Mouse (Mus musculus) heart, embryonic 11.5 days (tissue): Measurements from ENCODE around the gene Adgrg1. TPM values are rescaled to one million over a fixed set of nuclear protein-coding genes. Genes with fewer than 3 reads are reported as not detected.

Source experiments
- ATAC-seq: fragments of 200-750 bp; cut with Nextera tagmentation; replicated peaks from 2 replicates; pipeline ENCODE4 v1.8.0; 2017; ENCODE audit warnings: moderate library complexity; ENCODE audit not compliant: insufficient number of reproducible peaks, low FRiP score, low TSS enrichment
- H3K27ac ChIP-seq: fragments of 300-500 bp; sonication (generic); 2 replicates; pipeline ENCODE4 v1.5.1; 2014; ENCODE audit warnings: mild to moderate bottlenecking, low read depth, low read length
- H3K27me3 ChIP-seq: fragments of 300-500 bp; sonication (generic); 2 replicates; pipeline ENCODE4 v1.6.1; 2014; ENCODE audit warnings: mild to moderate bottlenecking, low read length, mixed read lengths; ENCODE audit not compliant: control insufficient read depth, insufficient read depth
- H3K36me3 ChIP-seq: fragments of 300-500 bp; sonication (generic); 2 replicates; pipeline ENCODE4 v1.6.1; 2014; ENCODE audit warnings: mild to moderate bottlenecking, low read length, moderate library complexity, mixed read lengths; ENCODE audit not compliant: control insufficient read depth, insufficient read depth
- H3K4me1 ChIP-seq: fragments of 300-500 bp; sonication (generic); 2 replicates; pipeline ENCODE4 v1.6.1; 2014; ENCODE audit warnings: low read length; ENCODE audit not compliant: control insufficient read depth, insufficient read depth
- H3K4me2 ChIP-seq: fragments of 300-500 bp; sonication (generic); 2 replicates; pipeline ENCODE4 v1.6.1; 2014; ENCODE audit warnings: mild to moderate bottlenecking, moderate library complexity
- H3K4me3 ChIP-seq: fragments of 300-500 bp; sonication (generic); 2 replicates; pipeline ENCODE4 v1.5.1; 2014; ENCODE audit warnings: low read depth, low read length
- H3K9ac ChIP-seq: fragments of 300-500 bp; sonication (generic); 2 replicates; pipeline ENCODE4 v1.6.1; 2014; ENCODE audit warnings: mild to moderate bottlenecking, low read depth, low read length, moderate library complexity
- H3K9me3 ChIP-seq: fragments of 300-500 bp; sonication (generic); replicated peaks from 2 replicates; pipeline ENCODE4 v1.6.1; 2016; ENCODE audit warnings: low read length; ENCODE audit not compliant: control insufficient read depth
- WGBS: fragments of 180-500 bp; shearing (Covaris S2); extraction: QIAGEN DNeasy Blood & Tissue Kit; methylation state at CpG from one replicate; pipeline ENCODE4 v1.1.7; 2014; ENCODE audit not compliant: insufficient replicate concordance; 5-methylcytosine and 5-hydroxymethylcytosine counted together
- polyA plus RNA-seq: library from polyadenylated mRNA; unstranded; fragments of >200 nt; fragmentation: Nextera tagmentation; extraction: Ambion mirVana; gene quantifications from 2 replicates; pipeline ENCODE4 v1.2.1, GENCODE M21; 2014

Gene Adgrg1
- polyA plus RNA-seq, 1 experiment from 2014 or later = 7.5 TPM

- H3K4me3 ChIP-seq = no peak overlapping the region
- no peak overlapping the region for H3K27ac ChIP-seq
- 14% methylated on average over 7 of the region's 7 CpGs for WGBS
- H3K27me3 ChIP-seq = no peaks in the 10 kb centered on the region; the same call in 1 of the 2 replicates
- no peaks in the 10 kb centered on the region for H3K9me3 ChIP-seq
- H3K9ac ChIP-seq = no peak overlapping the region
- no peak for ATAC-seq
- peaks cover 11% of the 10 kb centered on the region for H3K4me1 ChIP-seq
- no peaks in the 10 kb centered on the region for H3K36me3 ChIP-seq
- H3K4me2 ChIP-seq = no peak overlapping the region
Observed at GRCm38 (mm10) chr8:94966578-94966977, 8.0 kb upstream of the Adgrg1 start.

GRCm38 (mm10) chr8:94967071-94967470, 7.5 kb upstream of the Adgrg1 start:
- no peak overlapping the region for H3K4me2 ChIP-seq
- H3K36me3 ChIP-seq = no peaks in the 10 kb centered on the region
- H3K4me3 ChIP-seq = no peak overlapping the region
- no peak for ATAC-seq
- H3K27ac ChIP-seq = no peak overlapping the region
- no peaks in the 10 kb centered on the region; the same call in 1 of the 2 replicates for H3K27me3 ChIP-seq
- H3K4me1 ChIP-seq = peaks cover 11% of the 10 kb centered on the region
- 68% methylated on average over 4 of the region's 4 CpGs for WGBS
- H3K9me3 ChIP-seq = no peaks in the 10 kb centered on the region
- no peak overlapping the region for H3K9ac ChIP-seq

GRCm38 (mm10) chr8:94967554-94967953, 7.0 kb upstream of the Adgrg1 start:
- Histone ChIP-seq H3K9me3 (no peaks in the 10 kb centered on the region), H3K27ac (no peak overlapping the region), H3K4me2 (no peak overlapping the region), H3K9ac (no peak overlapping the region), H3K27me3 (no peaks in the 10 kb centered on the region; the same call in 1 of the 2 replicates), H3K36me3 (no peaks in the 10 kb centered on the region), H3K4me3 (no peak overlapping the region), H3K4me1 (peaks cover 11% of the 10 kb centered on the region)
- no peak for ATAC-seq
- 78% methylated on average over 3 of the region's 3 CpGs for WGBS

- peaks cover 10% of the 10 kb centered on the region for H3K4me1 ChIP-seq
- H3K4me3 ChIP-seq = no peak overlapping the region
- no peak overlapping the region for H3K9ac ChIP-seq
- H3K4me2 ChIP-seq = no peak overlapping the region
- peaks cover 10% of the 10 kb centered on the region for H3K27me3 ChIP-seq
- no peaks in the 10 kb centered on the region for H3K9me3 ChIP-seq
- 82% methylated on average over 9 of the region's 9 CpGs for WGBS
- no peak overlapping the region for H3K27ac ChIP-seq
- no peak for ATAC-seq
- H3K36me3 ChIP-seq = no peaks in the 10 kb centered on the region
Observed at GRCm38 (mm10) chr8:94973270-94973669, 1.3 kb upstream of the Adgrg1 start.

- H3K4me1 ChIP-seq = peaks cover 11% of the 10 kb centered on the region
- H3K4me2 ChIP-seq = no peak overlapping the region
- H3K9me3 ChIP-seq = no peaks in the 10 kb centered on the region
- no peak overlapping the region for H3K4me3 ChIP-seq
- 76% methylated on average over 9 of the region's 9 CpGs for WGBS
- no peak overlapping the region for H3K27ac ChIP-seq
- no peaks in the 10 kb centered on the region for H3K36me3 ChIP-seq
- no peak overlapping the region for H3K9ac ChIP-seq
- H3K27me3 ChIP-seq = peaks cover 13% of the 10 kb centered on the region
- ATAC-seq = no peak
Observed at GRCm38 (mm10) chr8:94973786-94974185, 765 bp upstream of the Adgrg1 start.

- Histone ChIP-seq H3K4me2 (peak overlapping the region; percentile 60), H3K27me3 (peaks cover 16% of the 10 kb centered on the region), H3K36me3 (no peaks in the 10 kb centered on the region), H3K4me1 (peaks cover 11% of the 10 kb centered on the region), H3K9ac (peak overlapping the region; percentile 49; the same call in 1 of the 2 replicates), H3K27ac (no peak overlapping the region), H3K4me3 (peak overlapping the region; percentile 26), H3K9me3 (no peaks in the 10 kb centered on the region)
- ATAC-seq = no peak
- 16% methylated on average over 17 of the region's 17 CpGs for WGBS
Observed at GRCm38 (mm10) chr8:94976651-94977417, 2.3 kb downstream of the Adgrg1 start.

- H3K4me3 ChIP-seq = no peak overlapping the region
- H3K27ac ChIP-seq = no peak overlapping the region
- no peak overlapping the region for H3K9ac ChIP-seq
- H3K36me3 ChIP-seq = no peaks in the 10 kb centered on the region
- no peak for ATAC-seq
- H3K4me1 ChIP-seq = peaks cover 18% of the 10 kb centered on the region
- peaks cover 16% of the 10 kb centered on the region for H3K27me3 ChIP-seq
- H3K4me2 ChIP-seq = no peak overlapping the region; the same call in 1 of the 2 replicates
- 49% methylated on average over 9 of the region's 9 CpGs for WGBS
- no peaks in the 10 kb centered on the region for H3K9me3 ChIP-seq
Observed at GRCm38 (mm10) chr8:94978131-94978530, 3.6 kb downstream of the Adgrg1 start.

GRCm38 (mm10) chr8:94978593-94979319, 4.2 kb downstream of the Adgrg1 start:
- peaks cover 24% of the 10 kb centered on the region for H3K4me1 ChIP-seq
- no peak overlapping the region for H3K4me3 ChIP-seq
- peaks cover 16% of the 10 kb centered on the region for H3K27me3 ChIP-seq
- no peaks in the 10 kb centered on the region for H3K9me3 ChIP-seq
- no peak overlapping the region for H3K4me2 ChIP-seq
- H3K36me3 ChIP-seq = no peaks in the 10 kb centered on the region
- H3K9ac ChIP-seq = no peak overlapping the region
- no peak for ATAC-seq
- H3K27ac ChIP-seq = no peak overlapping the region
- WGBS = 61% methylated on average over 13 of the region's 13 CpGs
